Mouse (Mus musculus) heart, embryonic 16.5 days (tissue): ENCODE measurements at regions not wholly inside any gene's neighbourhood (a gene's known extent, or its start where the extent isn't known, plus 50 kb on each side); places are given as distances from the start of the nearest gene placed in this dataset.

ENCODE experiments used
- ATAC-seq: fragments of 200-750 bp; cut with Nextera tagmentation; replicated peaks from 2 replicates; pipeline ENCODE4 v1.8.0; 2017; ENCODE audit warnings: moderate number of reproducible peaks; ENCODE audit not compliant: insufficient read depth, low FRiP score; ENCODE audit errors: extremely low read depth
- H3K27ac ChIP-seq: fragments of 300-500 bp; sonication (generic); 2 replicates; pipeline ENCODE4 v1.5.1; 2014; ENCODE audit warnings: mild to moderate bottlenecking, low read length, control low read depth, moderate library complexity
- H3K27me3 ChIP-seq: fragments of 300-500 bp; sonication (generic); 2 replicates; pipeline ENCODE4 v1.6.1; 2014; ENCODE audit warnings: low read length, mixed read lengths; ENCODE audit not compliant: control insufficient read depth, insufficient read depth
- H3K36me3 ChIP-seq: fragments of 300-500 bp; sonication (generic); 2 replicates; pipeline ENCODE4 v1.6.1; 2014; ENCODE audit not compliant: control insufficient read depth, insufficient read depth
- H3K4me1 ChIP-seq: fragments of 300-500 bp; sonication (generic); 2 replicates; pipeline ENCODE4 v1.6.1; 2014; ENCODE audit warnings: low read length, mixed read lengths; ENCODE audit not compliant: control insufficient read depth, insufficient read depth
- H3K4me2 ChIP-seq: fragments of 300-500 bp; sonication (generic); 2 replicates; pipeline ENCODE4 v1.6.1; 2014; ENCODE audit warnings: low read depth, mild to moderate bottlenecking, control low read depth, low read length
- H3K4me3 ChIP-seq: fragments of 300-500 bp; sonication (generic); 2 replicates; pipeline ENCODE4 v1.5.1; 2014; ENCODE audit warnings: mild to moderate bottlenecking, control low read depth, low read length
- H3K9ac ChIP-seq: fragments of 300-500 bp; sonication (generic); 2 replicates; pipeline ENCODE4 v1.6.1; 2014; ENCODE audit warnings: low read length, control low read depth
- H3K9me3 ChIP-seq: fragments of 300-500 bp; sonication (generic); replicated peaks from 2 replicates; pipeline ENCODE4 v1.6.1; 2016; ENCODE audit warnings: low read length; ENCODE audit not compliant: control insufficient read depth
- WGBS: fragments of 180-500 bp; shearing (Covaris S2); extraction: QIAGEN DNeasy Blood & Tissue Kit; methylation state at CpG from one replicate; pipeline ENCODE4 v1.1.7; 2014; 5-methylcytosine and 5-hydroxymethylcytosine counted together

- no peak for ATAC-seq
- H3K4me3 ChIP-seq, result no peak overlapping the region
- H3K9me3 ChIP-seq, result 0 out of 2 replicates have a peak, but pooled peaks cover 5% of the 10 kb centered on the region
- H3K4me1 ChIP-seq, result no peaks in the 10 kb centered on the region
- 86% methylated on average over 3 of the region's 3 CpGs for WGBS
- H3K27ac ChIP-seq, result no peak overlapping the region
- H3K4me2 ChIP-seq, result no peak overlapping the region
- no peak overlapping the region for H3K9ac ChIP-seq
- no peaks in the 10 kb centered on the region for H3K36me3 ChIP-seq
- H3K27me3 ChIP-seq, result no peaks in the 10 kb centered on the region
These were observed 139.9 kb upstream of the Srrm4 start for GRCm38 (mm10) chr5:116731509-116731908.

GRCm38 (mm10) chr5:116719200-116719599 lies 127.6 kb upstream of the Srrm4 start:
- H3K9ac ChIP-seq, result no peak overlapping the region
- no peaks in the 10 kb centered on the region for H3K36me3 ChIP-seq
- no peaks in the 10 kb centered on the region for H3K9me3 ChIP-seq
- no peak overlapping the region for H3K4me2 ChIP-seq
- H3K4me3 ChIP-seq, result no peak overlapping the region
- no peak overlapping the region for H3K27ac ChIP-seq
- no peak for ATAC-seq
- no peaks in the 10 kb centered on the region for H3K27me3 ChIP-seq
- WGBS, result 68% methylated on average over 1 of the region's 1 CpGs
- no peaks in the 10 kb centered on the region for H3K4me1 ChIP-seq

- ATAC-seq, result no peak
- no peaks in the 10 kb centered on the region for H3K4me1 ChIP-seq
- 22% methylated on average over 7 of the region's 7 CpGs for WGBS
These were observed 122.6 kb upstream of the Srrm4 start for GRCm38 (mm10) chr5:116714256-116714655.

GRCm38 (mm10) chr5:116712056-116712455 lies 120.4 kb upstream of the Srrm4 start:
- ATAC-seq, result no peak
- Histone ChIP-seq H3K9ac (no peak overlapping the region), H3K4me3 (no peak overlapping the region), H3K27me3 (no peaks in the 10 kb centered on the region), H3K9me3 (no peaks in the 10 kb centered on the region), H3K4me2 (no peak overlapping the region), H3K36me3 (no peaks in the 10 kb centered on the region), H3K4me1 (no peaks in the 10 kb centered on the region), H3K27ac (no peak overlapping the region)
- WGBS, result 94% methylated on average over 3 of the region's 3 CpGs

More at GRCm38 (mm10) chr5:116714256-116714655, 122.6 kb upstream of the Srrm4 start:
- no peak overlapping the region for H3K27ac ChIP-seq
- H3K4me2 ChIP-seq, result no peak overlapping the region
- H3K9ac ChIP-seq, result no peak overlapping the region
- H3K4me3 ChIP-seq, result no peak overlapping the region
- no peaks in the 10 kb centered on the region for H3K36me3 ChIP-seq
- no peaks in the 10 kb centered on the region for H3K9me3 ChIP-seq
- no peaks in the 10 kb centered on the region for H3K27me3 ChIP-seq

- no peaks in the 10 kb centered on the region for H3K4me1 ChIP-seq
- H3K9me3 ChIP-seq, result no peaks in the 10 kb centered on the region
- no peak overlapping the region for H3K4me3 ChIP-seq
- ATAC-seq, result no peak
- no peak overlapping the region for H3K27ac ChIP-seq
- no peak overlapping the region for H3K4me2 ChIP-seq
- WGBS, result 33% methylated on average over 6 of the region's 6 CpGs
- no peaks in the 10 kb centered on the region for H3K36me3 ChIP-seq
- H3K9ac ChIP-seq, result no peak overlapping the region
- H3K27me3 ChIP-seq, result no peaks in the 10 kb centered on the region
These were observed 116.9 kb upstream of the Srrm4 start for GRCm38 (mm10) chr5:116708505-116708904.

- ATAC-seq, result no peak
- H3K27me3 ChIP-seq, result no peaks in the 10 kb centered on the region
- H3K9ac ChIP-seq, result no peak overlapping the region
- H3K9me3 ChIP-seq, result peaks cover 2% of the 10 kb centered on the region; the same call in 1 of the 2 replicates
- H3K27ac ChIP-seq, result no peak overlapping the region
- no peaks in the 10 kb centered on the region for H3K4me1 ChIP-seq
- no peak overlapping the region for H3K4me3 ChIP-seq
- 69% methylated on average over 5 of the region's 5 CpGs for WGBS
- H3K36me3 ChIP-seq, result no peaks in the 10 kb centered on the region
- no peak overlapping the region for H3K4me2 ChIP-seq
These were observed 70.8 kb upstream of the Srrm4 start for GRCm38 (mm10) chr5:116662466-116662865.

- no peak overlapping the region for H3K4me2 ChIP-seq
- no peak overlapping the region for H3K4me3 ChIP-seq
- H3K9me3 ChIP-seq, result peaks cover 4% of the 10 kb centered on the region; the same call in 1 of the 2 replicates
- no peak for ATAC-seq
- no peak overlapping the region for H3K27ac ChIP-seq
- H3K27me3 ChIP-seq, result no peaks in the 10 kb centered on the region
- H3K36me3 ChIP-seq, result no peaks in the 10 kb centered on the region
- H3K4me1 ChIP-seq, result no peaks in the 10 kb centered on the region
- H3K9ac ChIP-seq, result no peak overlapping the region
- WGBS, result 66% methylated on average over 2 of the region's 2 CpGs
These were observed 70.2 kb upstream of the Srrm4 start for GRCm38 (mm10) chr5:116661851-116662250.

- no peak for ATAC-seq
- Histone ChIP-seq H3K4me3 (no peak overlapping the region), H3K9ac (no peak overlapping the region), H3K9me3 (peaks cover 7% of the 10 kb centered on the region; the same call in 1 of the 2 replicates), H3K36me3 (no peaks in the 10 kb centered on the region), H3K4me1 (no peaks in the 10 kb centered on the region), H3K27me3 (no peaks in the 10 kb centered on the region), H3K27ac (no peak overlapping the region), H3K4me2 (no peak overlapping the region)
- WGBS, result 79% methylated on average over 17 of the region's 17 CpGs
These were observed 63.1 kb upstream of the Srrm4 start for GRCm38 (mm10) chr5:116654486-116655420.
